Mouse (Mus musculus): ENCODE results near the gene St6galnac6. TPM values are rescaled to one million over a fixed set of nuclear protein-coding genes. Genes with fewer than 3 reads are reported as not detected.
A peak's percentile ranks its signal among the peaks of the same experiment; 100 is the strongest.

Gene St6galnac6
- polyA plus RNA-seq, 1 experiment from 2014 or later = 15.3 TPM

GRCm38 (mm10) chr2:32644083-32644482, 44.6 kb downstream of the St6galnac6 start:
- no peak overlapping the region for H3K4me2 ChIP-seq (ENCODE audit: low read length)
- no peak for TF ChIP-seq CTCF (IDR thresholded peaks at IDR 0.05; ENCODE audit: low read depth)
- H3K9me3 ChIP-seq (replicated peaks; ENCODE audit: low read length) = no peaks in the 10 kb centered on the region
- DNase-seq (ENCODE audit: low spot score) (no peak), ATAC-seq (replicated peaks; ENCODE audit: low FRiP score, low read depth) (no peak)
- no peak overlapping the region for H3K9ac ChIP-seq (ENCODE audit: low read depth, low read length)
- no peaks in the 10 kb centered on the region for H3K36me3 ChIP-seq (ENCODE audit: insufficient read depth, low read length)
- no peaks in the 10 kb centered on the region for H3K27me3 ChIP-seq (ENCODE audit: insufficient read depth, low read length)
- H3K27ac ChIP-seq = no peak overlapping the region
- 56% methylated on average over 9 of the region's 9 CpGs for WGBS
- H3K4me3 ChIP-seq (replicated peaks; ENCODE audit: low read depth, low read length) = no peak overlapping the region
- H3K4me1 ChIP-seq (replicated peaks; ENCODE audit: insufficient read depth, low read length) = peaks cover 8% of the 10 kb centered on the region; the same call in 1 of the 2 replicates

- no peak for ATAC-seq (replicated peaks; ENCODE audit: low FRiP score, low read depth)
- 67% methylated on average over 8 of the region's 8 CpGs for WGBS
- H3K27me3 ChIP-seq (ENCODE audit: insufficient read depth, low read length) = no peaks in the 10 kb centered on the region
- 0 out of 2 replicates have a peak overlapping the region, but pooled peaks have one; percentile 9 for H3K27ac ChIP-seq
- peaks cover 8% of the 10 kb centered on the region; the same call in 1 of the 2 replicates for H3K4me1 ChIP-seq (replicated peaks; ENCODE audit: insufficient read depth, low read length)
- H3K36me3 ChIP-seq (ENCODE audit: insufficient read depth, low read length) = no peaks in the 10 kb centered on the region
- no peaks in the 10 kb centered on the region for H3K9me3 ChIP-seq (replicated peaks; ENCODE audit: low read length)
- H3K9ac ChIP-seq (ENCODE audit: low read depth, low read length) = no peak overlapping the region
- no peak for TF ChIP-seq CTCF (IDR thresholded peaks at IDR 0.05; ENCODE audit: low read depth)
- no peak overlapping the region for H3K4me3 ChIP-seq (replicated peaks; ENCODE audit: low read depth, low read length)
- DNase-seq (ENCODE audit: low spot score) = no peak
- no peak overlapping the region for H3K4me2 ChIP-seq (ENCODE audit: low read length)
Measured at GRCm38 (mm10) chr2:32644799-32645475, 45.4 kb downstream of the St6galnac6 start.

- Histone ChIP-seq H3K9me3 (replicated peaks; ENCODE audit: low read length) (no peaks in the 10 kb centered on the region), H3K36me3 (ENCODE audit: insufficient read depth, low read length) (no peaks in the 10 kb centered on the region), H3K27ac (0 out of 2 replicates have a peak overlapping the region, but pooled peaks have one; percentile 9), H3K27me3 (ENCODE audit: insufficient read depth, low read length) (no peaks in the 10 kb centered on the region), H3K4me3 (replicated peaks; ENCODE audit: low read depth, low read length) (no peak overlapping the region), H3K4me2 (ENCODE audit: low read length) (no peak overlapping the region), H3K9ac (ENCODE audit: low read depth, low read length) (no peak overlapping the region), H3K4me1 (replicated peaks; ENCODE audit: insufficient read depth, low read length) (peaks cover 8% of the 10 kb centered on the region; the same call in 1 of the 2 replicates)
- no peak for DNase-seq (ENCODE audit: low spot score)
- no peak for TF ChIP-seq CTCF (IDR thresholded peaks at IDR 0.05; ENCODE audit: low read depth)
- ATAC-seq (replicated peaks; ENCODE audit: low FRiP score, low read depth) = no peak
- 43% methylated on average over 3 of the region's 3 CpGs for WGBS
Measured at GRCm38 (mm10) chr2:32645647-32646046, 46.1 kb downstream of the St6galnac6 start.

DNA sequence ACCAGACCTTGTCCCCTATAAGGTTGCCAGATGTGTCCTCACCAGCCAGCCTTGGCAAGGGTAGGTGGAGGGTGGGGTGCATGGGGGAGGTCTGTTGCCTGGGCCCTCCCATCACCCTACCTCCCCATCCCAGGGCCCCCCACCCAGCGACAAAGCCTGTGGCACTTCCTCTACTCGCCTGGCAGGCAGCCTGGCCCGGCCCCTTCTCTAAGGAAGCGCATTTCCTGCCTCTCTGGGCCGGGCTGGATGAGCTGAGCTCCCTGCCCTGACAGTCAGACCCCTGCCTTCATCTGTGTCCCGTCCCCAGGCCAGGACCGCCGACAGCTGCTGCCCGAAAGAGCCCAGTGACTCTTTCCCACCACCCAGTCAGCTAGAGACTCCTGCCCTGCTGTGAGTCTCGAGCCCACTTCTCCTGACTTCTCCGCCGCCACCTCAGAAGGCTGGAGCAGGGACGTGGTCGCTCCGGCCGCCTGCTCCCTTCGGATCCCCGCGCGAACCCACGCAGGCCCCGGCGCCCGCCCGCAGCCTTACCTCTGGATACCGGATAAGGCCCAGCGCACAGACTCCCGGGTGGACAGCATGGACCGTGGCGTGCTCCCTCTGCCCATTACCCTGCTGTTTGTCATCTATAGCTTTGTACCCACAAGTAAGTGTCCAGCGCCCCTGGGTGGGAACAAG, 47.0 kb downstream of the St6galnac6 start, which contains the start of gene Eng:
Gene Eng, plus strand, starts transcription at position 217 of the 678 bp plus-strand sequence.
- no peaks in the 10 kb centered on the region for H3K36me3 ChIP-seq (ENCODE audit: insufficient read depth, low read length)

DNA sequence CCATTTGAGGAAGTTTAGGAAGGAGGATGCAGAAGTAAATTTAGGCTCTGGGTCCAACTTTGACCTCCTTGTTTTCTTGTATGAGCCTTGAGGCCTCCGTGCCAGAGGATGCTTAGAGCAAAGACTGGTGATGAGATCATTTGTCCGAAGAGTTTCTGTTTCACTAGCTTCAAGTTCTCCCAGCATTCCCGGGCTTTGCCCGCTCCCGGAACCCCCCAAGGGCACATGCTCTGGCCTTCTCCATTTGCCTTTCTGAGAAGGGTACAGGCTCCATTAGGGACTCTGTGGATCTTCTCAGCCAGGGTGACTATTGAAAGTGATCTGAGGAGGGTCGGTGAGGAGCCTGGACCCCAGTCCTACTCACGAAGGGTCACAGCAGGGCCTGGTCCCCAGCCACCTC, 47.9 kb downstream of the St6galnac6 start:
- peaks cover 8% of the 10 kb centered on the region; the same call in 1 of the 2 replicates for H3K4me1 ChIP-seq (replicated peaks; ENCODE audit: insufficient read depth, low read length)
- no peaks in the 10 kb centered on the region for H3K36me3 ChIP-seq (ENCODE audit: insufficient read depth, low read length)
- H3K4me2 ChIP-seq (ENCODE audit: low read length) = peak overlapping the region; percentile 51
- H3K4me3 ChIP-seq (replicated peaks; ENCODE audit: low read depth, low read length) = peak overlapping the region; percentile 45
- DNase-seq (ENCODE audit: low spot score) = no peak
- ATAC-seq (replicated peaks; ENCODE audit: low FRiP score, low read depth) = no peak
- no peaks in the 10 kb centered on the region for H3K27me3 ChIP-seq (ENCODE audit: insufficient read depth, low read length)
- H3K9me3 ChIP-seq (replicated peaks; ENCODE audit: low read length) = no peaks in the 10 kb centered on the region
- TF ChIP-seq CTCF (IDR thresholded peaks at IDR 0.05; ENCODE audit: low read depth) = no peak
- peak overlapping the region; percentile 72 for H3K9ac ChIP-seq (ENCODE audit: low read depth, low read length)
- 0 out of 2 replicates have a peak overlapping the region, but pooled peaks have one; percentile 31 for H3K27ac ChIP-seq
- WGBS = 82% methylated on average over 7 of the region's 7 CpGs

More for the DNA sequence above, 47.0 kb downstream of the St6galnac6 start, which contains the start of gene Eng:
- Histone ChIP-seq H3K27ac (peak within 1 kb of the TSS; percentile 87), H3K4me3 (replicated peaks; ENCODE audit: low read depth, low read length) (peak within 1 kb of the TSS; percentile 45), H3K4me2 (ENCODE audit: low read length) (peak within 1 kb of the TSS; percentile 51), H3K4me1 (replicated peaks; ENCODE audit: insufficient read depth, low read length) (peaks cover 8% of the 10 kb centered on the region; the same call in 1 of the 2 replicates), H3K27me3 (ENCODE audit: insufficient read depth, low read length) (no peaks in the 10 kb centered on the region), H3K9ac (ENCODE audit: low read depth, low read length) (peak within 1 kb of the TSS; percentile 72), H3K9me3 (replicated peaks; ENCODE audit: low read length) (no peaks in the 10 kb centered on the region)
- DNase-seq (ENCODE audit: low spot score) (peak; percentile 75), ATAC-seq (replicated peaks; ENCODE audit: low FRiP score, low read depth) (peak; percentile 44; the same call in 1 of the 2 replicates)
- TF ChIP-seq CTCF (IDR thresholded peaks at IDR 0.05; ENCODE audit: low read depth) = no peak
- WGBS = 52% methylated on average over 31 of the region's 31 CpGs

DNA sequence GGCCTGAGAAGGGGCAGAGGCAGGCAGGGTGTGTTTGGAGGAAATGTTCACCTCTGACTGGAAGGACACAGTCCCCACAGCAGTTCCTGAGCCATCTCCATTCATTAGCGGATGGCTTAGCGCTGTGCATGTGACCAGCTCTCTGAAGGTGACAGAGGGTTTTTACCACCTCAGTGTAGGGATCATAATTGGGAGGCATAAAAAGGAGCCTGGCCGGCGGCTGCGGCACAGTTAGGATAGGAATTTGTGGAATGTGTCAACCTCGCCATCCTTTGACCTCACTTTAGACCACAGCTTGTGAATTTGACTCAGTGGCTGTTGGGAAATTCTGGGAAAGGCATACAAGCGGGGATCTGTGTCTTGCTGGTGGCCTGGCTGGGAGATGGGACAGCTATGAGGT, 54.3 kb downstream of the St6galnac6 start:
- Histone ChIP-seq H3K4me3 (replicated peaks; ENCODE audit: low read depth, low read length) (no peak overlapping the region), H3K27me3 (ENCODE audit: insufficient read depth, low read length) (no peaks in the 10 kb centered on the region), H3K9ac (ENCODE audit: low read depth, low read length) (no peak overlapping the region), H3K36me3 (ENCODE audit: insufficient read depth, low read length) (no peaks in the 10 kb centered on the region), H3K27ac (peak overlapping the region; percentile 91), H3K4me1 (replicated peaks; ENCODE audit: insufficient read depth, low read length) (peaks cover 30% of the 10 kb centered on the region), H3K9me3 (replicated peaks; ENCODE audit: low read length) (no peaks in the 10 kb centered on the region), H3K4me2 (ENCODE audit: low read length) (peak overlapping the region; percentile 9)
- DNase-seq (ENCODE audit: low spot score) (no peak), ATAC-seq (replicated peaks; ENCODE audit: low FRiP score, low read depth) (no peak)
- WGBS = 32% methylated on average over 7 of the region's 7 CpGs
- TF ChIP-seq CTCF (IDR thresholded peaks at IDR 0.05; ENCODE audit: low read depth) = no peak

Data from kidney, postnatal 0 days (tissue).